Mouse (Mus musculus) lung, embryonic 16.5 days (tissue): ENCODE data around the gene Lca5. TPM values are rescaled to one million over a fixed set of nuclear protein-coding genes. Genes with fewer than 3 reads are reported as not detected.

Experiments used
- ATAC-seq: fragments of 200-750 bp; cut with Nextera tagmentation; 2 replicates; pipeline ENCODE4 v1.8.0; 2017; ENCODE audit warnings: low read depth, mild to moderate bottlenecking, moderate library complexity
- H3K27ac ChIP-seq: fragments of 300-500 bp; sonication (generic); 2 replicates; pipeline ENCODE4 v1.5.1; 2014; ENCODE audit warnings: mild to moderate bottlenecking, control low read depth, low read length
- H3K27me3 ChIP-seq: fragments of 300-500 bp; sonication (generic); 2 replicates; pipeline ENCODE4 v1.6.1; 2014; ENCODE audit warnings: low read depth, low read length, mixed read lengths; ENCODE audit not compliant: control insufficient read depth, insufficient read depth
- H3K36me3 ChIP-seq: fragments of 300-500 bp; sonication (generic); 2 replicates; pipeline ENCODE4 v1.6.1; 2014; ENCODE audit warnings: low read length; ENCODE audit not compliant: control insufficient read depth, insufficient read depth
- H3K4me1 ChIP-seq: fragments of 300-500 bp; sonication (generic); replicated peaks from 2 replicates; pipeline ENCODE4 v1.6.1; 2014; ENCODE audit warnings: low read length, mixed read lengths; ENCODE audit not compliant: control insufficient read depth, insufficient read depth
- H3K4me2 ChIP-seq: fragments of 300-500 bp; sonication (generic); 2 replicates; pipeline ENCODE4 v1.6.1; 2014; ENCODE audit warnings: low read depth, low read length, control low read depth
- H3K4me3 ChIP-seq: fragments of 300-500 bp; sonication (generic); 2 replicates; pipeline ENCODE4 v1.5.1; 2014; ENCODE audit warnings: mild to moderate bottlenecking, low read length, control low read depth
- H3K9ac ChIP-seq: fragments of 300-500 bp; sonication (generic); 2 replicates; pipeline ENCODE4 v1.6.1; 2014; ENCODE audit warnings: low read length, control low read depth
- H3K9me3 ChIP-seq: fragments of 300-500 bp; sonication (generic); 2 replicates; pipeline ENCODE4 v1.6.1; 2016; ENCODE audit warnings: low read length; ENCODE audit not compliant: control insufficient read depth
- WGBS: fragments of 180-500 bp; shearing (Covaris S2); extraction: QIAGEN DNeasy Blood & Tissue Kit; methylation state at CpG from one replicate; pipeline ENCODE4 v1.1.7; 2014; 5-methylcytosine and 5-hydroxymethylcytosine counted together
- polyA plus RNA-seq: library from polyadenylated mRNA; unstranded; fragments of >200 nt; fragmentation: Nextera tagmentation; extraction: Ambion mirVana; gene quantifications from 2 replicates; pipeline ENCODE4 v1.2.1, GENCODE M21; 2015

Lca5 gene
- polyA plus RNA-seq, 1 experiment from 2014 or later: 15.7 TPM

GRCm38 (mm10) chr9:83447771-83448170 lies 6.8 kb upstream of the Lca5 start:
- Histone ChIP-seq H3K27me3 (no peaks in the 10 kb centered on the region), H3K4me2 (peak overlapping the region; percentile 53), H3K36me3 (no peaks in the 10 kb centered on the region), H3K9me3 (no peaks in the 10 kb centered on the region), H3K4me1 (no peaks in the 10 kb centered on the region; the same call in 1 of the 2 replicates), H3K9ac (peak overlapping the region; percentile 65), H3K27ac (peak overlapping the region; percentile 43; the same call in 1 of the 2 replicates), H3K4me3 (peak overlapping the region; percentile 48)
- peak; percentile 91 for ATAC-seq
- under 1% methylated on average over 22 of the region's 22 CpGs for WGBS

- H3K27me3 ChIP-seq: no peaks in the 10 kb centered on the region
- WGBS: 52% methylated on average over 9 of the region's 9 CpGs
These were observed 6.2 kb upstream of the Lca5 start for GRCm38 (mm10) chr9:83447176-83447575.

GRCm38 (mm10) chr9:83437621-83438020 lies 3.3 kb downstream of the Lca5 start:
- no peak overlapping the region for H3K4me2 ChIP-seq
- no peaks in the 10 kb centered on the region for H3K27me3 ChIP-seq
- no peak overlapping the region for H3K9ac ChIP-seq
- no peak overlapping the region for H3K4me3 ChIP-seq
- H3K9me3 ChIP-seq: no peaks in the 10 kb centered on the region
- no peaks in the 10 kb centered on the region for H3K36me3 ChIP-seq
- 58% methylated on average over 5 of the region's 5 CpGs for WGBS
- H3K4me1 ChIP-seq: peaks cover 9% of the 10 kb centered on the region
- no peak overlapping the region for H3K27ac ChIP-seq
- no peak for ATAC-seq

More at GRCm38 (mm10) chr9:83447176-83447575, 6.2 kb upstream of the Lca5 start:
- H3K4me3 ChIP-seq: peak overlapping the region; percentile 48
- H3K36me3 ChIP-seq: no peaks in the 10 kb centered on the region
- H3K27ac ChIP-seq: no peak overlapping the region
- peak overlapping the region; percentile 46 for H3K9ac ChIP-seq
- no peak for ATAC-seq
- H3K4me1 ChIP-seq: no peaks in the 10 kb centered on the region; the same call in 1 of the 2 replicates
- peak overlapping the region; percentile 53 for H3K4me2 ChIP-seq
- no peaks in the 10 kb centered on the region for H3K9me3 ChIP-seq

GRCm38 (mm10) chr9:83434489-83434888 lies 6.4 kb downstream of the Lca5 start:
- H3K9me3 ChIP-seq: no peaks in the 10 kb centered on the region
- H3K27me3 ChIP-seq: no peaks in the 10 kb centered on the region
- H3K36me3 ChIP-seq: peaks cover 3% of the 10 kb centered on the region; the same call in 1 of the 2 replicates
- ATAC-seq: no peak
- H3K4me2 ChIP-seq: no peak overlapping the region
- WGBS: 46% methylated on average over 4 of the region's 4 CpGs
- H3K4me1 ChIP-seq: no peaks in the 10 kb centered on the region; the same call in 1 of the 2 replicates
- no peak overlapping the region for H3K27ac ChIP-seq
- no peak overlapping the region for H3K9ac ChIP-seq
- H3K4me3 ChIP-seq: no peak overlapping the region

GRCm38 (mm10) chr9:83433661-83434060 lies 7.3 kb downstream of the Lca5 start:
- no peaks in the 10 kb centered on the region; the same call in 1 of the 2 replicates for H3K4me1 ChIP-seq
- no peak; the same call in 1 of the 2 replicates for ATAC-seq
- H3K9ac ChIP-seq: no peak overlapping the region
- 58% methylated on average over 7 of the region's 7 CpGs for WGBS
- peaks cover 3% of the 10 kb centered on the region; the same call in 1 of the 2 replicates for H3K36me3 ChIP-seq
- no peak overlapping the region for H3K27ac ChIP-seq
- no peaks in the 10 kb centered on the region for H3K9me3 ChIP-seq
- no peak overlapping the region for H3K4me3 ChIP-seq
- no peak overlapping the region for H3K4me2 ChIP-seq
- no peaks in the 10 kb centered on the region for H3K27me3 ChIP-seq

- no peak overlapping the region for H3K4me2 ChIP-seq
- no peak overlapping the region for H3K4me3 ChIP-seq
- H3K4me1 ChIP-seq: no peaks in the 10 kb centered on the region
- WGBS: 70% methylated on average over 4 of the region's 4 CpGs
- no peaks in the 10 kb centered on the region for H3K27me3 ChIP-seq
- H3K27ac ChIP-seq: no peak overlapping the region
- peaks cover 17% of the 10 kb centered on the region; the same call in 1 of the 2 replicates for H3K36me3 ChIP-seq
- H3K9me3 ChIP-seq: 0 out of 2 replicates have a peak, but pooled peaks cover 2% of the 10 kb centered on the region
- no peak overlapping the region for H3K9ac ChIP-seq
- ATAC-seq: no peak
These were observed 13.0 kb downstream of the Lca5 start for GRCm38 (mm10) chr9:83427926-83428325.

- Histone ChIP-seq H3K9me3 (peaks cover 3% of the 10 kb centered on the region; the same call in 1 of the 2 replicates), H3K27me3 (no peaks in the 10 kb centered on the region), H3K27ac (no peak overlapping the region), H3K4me2 (no peak overlapping the region), H3K4me3 (no peak overlapping the region), H3K9ac (no peak overlapping the region), H3K36me3 (peaks cover 17% of the 10 kb centered on the region), H3K4me1 (no peaks in the 10 kb centered on the region)
- WGBS: 79% methylated on average over 5 of the region's 5 CpGs
- no peak for ATAC-seq
These were observed 22.0 kb downstream of the Lca5 start for GRCm38 (mm10) chr9:83418965-83419364.

- Histone ChIP-seq H3K4me2 (no peak overlapping the region), H3K36me3 (peaks cover 12% of the 10 kb centered on the region), H3K4me3 (no peak overlapping the region), H3K27ac (no peak overlapping the region), H3K9ac (no peak overlapping the region), H3K9me3 (peaks cover 3% of the 10 kb centered on the region; the same call in 1 of the 2 replicates), H3K27me3 (no peaks in the 10 kb centered on the region), H3K4me1 (no peaks in the 10 kb centered on the region)
- WGBS: 69% methylated on average over 10 of the region's 10 CpGs
- no peak for ATAC-seq
These were observed 27.9 kb downstream of the Lca5 start for GRCm38 (mm10) chr9:83413046-83413445.

- peak; percentile 61; the same call in 1 of the 2 replicates for ATAC-seq
- Histone ChIP-seq H3K4me2 (no peak overlapping the region), H3K27ac (no peak overlapping the region)
These were observed 35.8 kb downstream of the Lca5 start for GRCm38 (mm10) chr9:83405150-83405549.

More at GRCm38 (mm10) chr9:83405150-83405549, 35.8 kb downstream of the Lca5 start:
- Histone ChIP-seq H3K27me3 (no peaks in the 10 kb centered on the region), H3K36me3 (no peaks in the 10 kb centered on the region), H3K4me3 (no peak overlapping the region), H3K9me3 (no peaks in the 10 kb centered on the region), H3K9ac (no peak overlapping the region), H3K4me1 (0 out of 2 replicates have a peak, but pooled peaks cover 2% of the 10 kb centered on the region)
- 42% methylated on average over 7 of the region's 7 CpGs for WGBS
